Mouse (Mus musculus) left cerebral cortex, postnatal 10 days (tissue): ENCODE results near the gene Lrrc8d. TPM values are rescaled to one million over a fixed set of nuclear protein-coding genes. Genes with fewer than 3 reads are reported as not detected.

Experiments
- DNase-seq, 2 experiments: peaks; one replicate each; pipeline ENCODE4 v3.0.0; 2021 to 2022; ENCODE audit warnings: low spot score in 2 of 2, mixed read lengths in 1 of 2; ENCODE audit errors: extremely low spot score in 1 of 2
- intact Hi-C: fragments of 180-260 bp; cut with DNase I; formaldehyde crosslinking; loops from one replicate; pipeline ENCODE4 v1.15.1; 2025
- total RNA-seq, 2 experiments: library from RNA; stranded (reverse); gene quantifications; 2 replicates each; pipeline ENCODE4 v1.2.3; 2021

Lrrc8d gene
- total RNA-seq, 2 experiments from 2014 or later: 48.9 to 54.0 TPM

DNA sequence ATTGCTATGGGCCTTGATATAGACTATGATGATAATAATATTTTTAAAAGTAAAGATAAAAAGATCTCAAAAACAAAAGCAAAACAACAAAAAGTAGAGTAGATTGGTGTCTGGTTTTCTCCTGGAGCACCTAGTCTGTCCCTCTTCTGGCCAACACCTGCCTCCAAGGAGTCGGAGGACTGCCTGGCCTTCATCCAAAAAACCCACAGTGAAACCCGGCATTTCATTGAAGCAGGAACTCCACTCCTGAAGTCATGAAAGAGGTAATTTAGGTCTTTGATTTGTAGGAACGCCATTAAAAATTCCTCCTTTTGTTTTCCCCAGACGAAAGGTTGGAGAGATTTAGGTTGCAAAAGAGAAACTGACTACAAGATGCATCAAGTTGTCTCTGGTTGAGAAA is 167.7 kb downstream of the Lrrc8d start:
- intact Hi-C loops: loop anchor here (5.0 kb wide), 2 partner anchors 115 to 350 kb away; partner anchors contain the start of gene Lrrc8c

DNA sequence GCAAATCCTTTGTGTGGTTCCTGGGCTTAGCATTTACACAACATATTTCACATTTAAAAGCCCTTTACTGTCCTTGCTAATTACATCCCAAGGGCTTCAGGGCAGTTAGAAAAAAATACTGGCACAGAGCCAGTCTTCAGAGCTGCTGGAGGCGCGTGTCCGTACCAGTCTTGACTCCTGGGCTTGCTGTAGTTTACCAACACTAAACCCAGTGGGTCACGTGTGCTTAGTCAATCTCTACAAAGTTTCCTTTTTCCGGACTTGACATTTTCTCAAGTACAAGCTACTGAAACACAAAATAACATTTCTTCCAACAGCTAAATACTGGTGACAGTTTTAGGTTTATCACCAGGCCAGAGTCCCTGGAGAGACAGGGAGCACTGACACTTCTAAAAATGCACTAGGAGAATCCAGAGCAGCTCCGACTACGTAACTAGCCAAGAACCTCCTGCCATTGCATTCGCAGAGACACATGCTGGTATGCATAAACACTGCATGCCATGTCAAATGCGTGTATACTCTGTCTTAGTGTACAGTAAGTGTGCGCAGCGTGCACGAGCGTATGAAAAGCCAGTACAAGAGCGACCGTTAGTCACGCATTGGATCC is 168.2 kb downstream of the Lrrc8d start:
- no peak for DNase-seq
- intact Hi-C loops: loop anchor here (2.0 to 5.0 kb wide), 4 partner anchors 116 to 463 kb away; partner anchors contain the start of gene Lrrc8c

More for the DNA sequence above, 167.7 kb downstream of the Lrrc8d start:
- DNase-seq: no peak

DNA sequence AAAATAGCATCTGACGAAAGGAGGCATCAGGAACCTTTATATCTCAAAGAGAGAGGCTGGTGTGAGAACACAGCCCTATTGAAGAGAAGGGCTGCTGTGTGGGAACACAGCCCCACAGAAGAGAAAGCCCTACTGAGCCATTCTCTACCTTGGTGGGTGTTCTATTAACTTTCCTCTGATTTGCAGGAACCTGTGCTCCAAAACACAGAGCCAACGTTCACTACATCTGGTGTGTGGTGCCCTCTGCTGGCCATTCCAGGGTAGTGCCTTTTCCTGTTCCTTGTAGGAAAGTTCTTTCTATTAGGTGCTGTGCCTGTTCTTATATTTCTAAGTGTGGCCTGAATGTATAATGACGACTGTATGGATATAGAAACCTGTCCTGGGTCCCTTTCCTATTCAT is 168.8 kb downstream of the Lrrc8d start:
- peak; percentile 78 to 83 for DNase-seq
- intact Hi-C loops: loop anchor here (2.0 to 5.0 kb wide), 4 partner anchors 116 to 464 kb away; partner anchors contain the start of gene Lrrc8c

DNA sequence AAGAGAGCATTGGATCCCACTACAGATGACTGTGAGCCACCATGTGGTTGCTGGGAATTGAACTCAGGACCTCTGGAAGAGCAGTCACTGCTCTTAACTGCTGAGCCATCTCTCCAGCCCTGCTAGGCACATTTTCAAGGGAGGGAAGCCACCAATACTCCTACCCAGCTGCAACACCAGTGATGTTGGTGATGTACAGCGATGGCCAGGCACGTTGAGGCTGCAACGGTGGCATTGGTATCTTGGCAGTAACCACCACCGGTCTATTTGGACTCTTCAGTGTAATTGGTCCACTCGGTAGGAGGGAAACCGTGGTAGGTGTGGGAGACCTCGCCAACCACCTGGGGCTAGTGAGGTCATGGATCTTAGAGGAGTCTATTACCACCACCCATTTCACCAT is 170.0 kb downstream of the Lrrc8d start:
- intact Hi-C loops: loop anchor here (2.0 to 5.0 kb wide), 4 partner anchors 117 to 465 kb away; partner anchors contain the start of gene Lrrc8c
- no peak for DNase-seq

DNA sequence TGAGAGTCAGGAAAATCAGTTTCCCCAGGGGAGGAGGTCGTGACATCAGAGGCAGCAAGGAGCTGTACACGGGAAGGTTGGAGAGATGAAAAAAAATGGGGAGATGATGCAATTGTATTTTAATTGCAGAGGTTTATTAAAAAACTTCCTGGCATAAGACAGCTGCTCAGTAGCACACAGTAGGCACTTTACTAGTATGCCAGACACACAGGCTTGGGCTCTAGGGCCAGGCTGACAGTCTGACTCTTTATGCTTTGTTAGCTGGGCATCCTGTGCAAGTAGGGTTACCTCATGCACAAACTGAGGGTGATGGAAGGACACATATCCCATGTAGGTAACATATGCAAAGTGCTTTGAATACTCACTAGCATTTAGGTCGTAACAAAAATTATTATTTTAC is 171.4 kb downstream of the Lrrc8d start:
- intact Hi-C loops: no loop called here
- no peak for DNase-seq

DNA sequence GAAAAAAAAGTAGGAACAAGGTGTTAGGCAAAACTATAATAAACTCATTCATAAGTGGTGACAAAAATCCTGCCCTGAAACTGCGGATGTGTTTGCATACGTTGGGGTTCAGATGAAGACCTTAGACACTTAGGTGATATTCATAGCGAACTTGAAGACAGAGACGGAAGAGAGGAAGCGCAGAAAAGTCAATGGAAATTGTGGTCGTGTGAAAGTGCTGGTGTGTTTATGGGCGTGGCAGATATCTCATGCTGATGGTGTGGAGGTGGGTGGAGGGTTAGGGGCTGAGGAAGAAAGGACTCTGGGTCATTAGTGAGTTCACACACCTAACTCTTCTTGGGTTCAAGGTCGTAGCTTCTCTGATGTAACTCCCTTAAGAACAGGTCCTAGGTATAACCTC is 172.4 kb downstream of the Lrrc8d start:
- DNase-seq: no peak
- intact Hi-C loops: no loop called here

DNA sequence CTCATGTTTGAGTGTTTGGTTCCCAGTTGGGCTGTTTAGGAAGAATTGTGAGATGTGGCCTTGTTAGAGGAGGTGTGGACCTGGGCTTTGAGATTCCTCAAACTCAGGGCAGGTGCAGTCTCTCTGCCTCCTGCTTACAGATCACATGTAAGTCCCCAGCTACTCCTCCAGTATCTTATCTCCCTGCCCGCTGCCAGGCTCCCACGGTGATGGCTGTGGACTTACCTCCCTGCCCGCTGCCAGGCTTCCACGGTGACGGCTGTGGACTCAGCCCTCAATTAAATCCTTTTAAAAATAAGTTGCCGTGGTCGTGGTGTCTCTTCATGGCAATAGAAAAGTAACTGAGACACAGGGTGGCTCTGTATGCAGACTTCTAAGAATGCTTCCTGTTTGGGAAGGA is 173.1 kb downstream of the Lrrc8d start:
- no peak for DNase-seq
- intact Hi-C loops: no loop called here

DNA sequence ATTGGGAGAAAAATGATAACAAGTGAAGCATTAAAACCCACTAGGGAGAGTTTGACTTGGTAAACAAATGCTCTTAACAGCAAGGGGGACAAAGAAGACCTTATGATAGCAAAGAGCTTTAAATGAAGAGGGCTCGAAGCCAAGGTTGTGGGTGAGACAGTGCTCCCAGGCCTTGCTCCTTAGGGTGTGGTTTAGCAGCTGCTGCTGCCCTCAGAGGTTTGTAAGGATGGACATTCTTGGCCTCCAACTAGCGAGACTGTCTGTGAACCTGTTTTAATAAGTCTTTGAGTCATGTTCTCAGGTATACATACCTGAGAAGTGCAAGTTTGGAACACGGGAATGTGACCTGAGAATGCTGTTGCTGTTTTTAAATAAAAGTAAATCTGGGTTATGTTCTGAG is 174.0 kb downstream of the Lrrc8d start:
- no peak for DNase-seq
- intact Hi-C loops: no loop called here

DNA sequence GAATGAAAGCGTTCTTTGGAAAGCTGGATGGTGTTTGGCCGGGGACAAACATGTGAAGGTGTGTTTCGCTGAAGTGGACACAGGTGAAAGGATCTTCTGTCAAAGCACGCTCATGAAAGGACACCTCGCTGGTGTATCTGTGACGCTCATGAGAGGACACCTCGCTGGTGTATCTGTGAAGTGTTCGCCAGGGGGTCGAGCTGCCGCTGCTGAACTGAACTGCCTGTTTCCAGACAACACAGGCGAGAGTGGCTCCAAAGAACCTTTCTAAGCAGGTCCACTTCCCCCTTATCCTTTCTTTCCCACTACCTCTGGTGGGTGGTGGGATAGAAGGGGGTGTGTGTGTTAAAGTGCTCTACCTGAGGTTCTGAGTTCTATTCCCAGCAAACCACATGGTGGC is 174.7 kb downstream of the Lrrc8d start:
- no peak for DNase-seq
- intact Hi-C loops: no loop called here

DNA sequence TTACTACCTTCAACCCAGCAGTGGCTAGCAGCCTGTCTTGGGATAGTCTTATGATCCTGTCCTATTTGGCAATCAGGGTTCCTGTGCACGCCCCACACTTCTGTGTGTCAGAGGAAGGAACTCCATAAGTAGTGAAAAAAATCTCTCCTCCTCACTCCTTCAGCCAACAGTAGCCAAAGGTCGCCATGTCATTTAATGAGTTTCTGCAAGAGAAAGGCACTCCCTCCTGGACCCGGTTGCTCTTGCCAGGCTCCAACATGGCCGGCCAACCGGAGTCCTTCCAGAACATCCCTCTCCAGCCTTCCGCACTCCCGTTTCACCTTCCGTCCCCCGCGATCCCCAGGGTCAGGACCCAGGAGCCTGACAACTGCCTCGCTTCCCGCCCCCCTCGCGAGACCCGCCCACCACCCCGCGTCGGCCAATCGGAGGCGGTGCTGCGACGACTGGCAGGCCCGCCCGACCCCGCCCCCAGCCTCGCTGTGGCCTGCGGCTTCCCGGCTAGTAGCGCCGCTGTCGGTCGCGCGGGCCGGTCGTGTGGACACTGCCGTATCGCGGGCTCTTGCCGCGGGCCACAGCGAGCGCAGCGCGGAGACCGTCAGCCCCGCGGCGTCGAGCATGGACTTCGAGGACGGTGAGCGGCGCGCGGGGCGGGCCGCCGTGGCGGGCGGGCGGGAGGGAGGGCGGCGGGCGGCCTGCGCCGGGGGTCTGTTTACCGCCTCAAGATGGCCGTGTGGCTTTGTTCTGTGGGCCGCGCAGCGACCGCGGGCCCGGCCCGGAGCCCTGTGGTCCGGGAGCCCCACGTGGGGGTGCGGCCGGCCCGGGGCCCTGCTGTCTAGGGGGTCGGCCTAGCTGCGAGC is 176.5 kb downstream of the Lrrc8d start, which contains the start of gene Zfp326:
Gene Zfp326, plus strand, starts transcription at position 498 of the 857 bp plus-strand sequence.
- intact Hi-C loops: no loop called here

DNA sequence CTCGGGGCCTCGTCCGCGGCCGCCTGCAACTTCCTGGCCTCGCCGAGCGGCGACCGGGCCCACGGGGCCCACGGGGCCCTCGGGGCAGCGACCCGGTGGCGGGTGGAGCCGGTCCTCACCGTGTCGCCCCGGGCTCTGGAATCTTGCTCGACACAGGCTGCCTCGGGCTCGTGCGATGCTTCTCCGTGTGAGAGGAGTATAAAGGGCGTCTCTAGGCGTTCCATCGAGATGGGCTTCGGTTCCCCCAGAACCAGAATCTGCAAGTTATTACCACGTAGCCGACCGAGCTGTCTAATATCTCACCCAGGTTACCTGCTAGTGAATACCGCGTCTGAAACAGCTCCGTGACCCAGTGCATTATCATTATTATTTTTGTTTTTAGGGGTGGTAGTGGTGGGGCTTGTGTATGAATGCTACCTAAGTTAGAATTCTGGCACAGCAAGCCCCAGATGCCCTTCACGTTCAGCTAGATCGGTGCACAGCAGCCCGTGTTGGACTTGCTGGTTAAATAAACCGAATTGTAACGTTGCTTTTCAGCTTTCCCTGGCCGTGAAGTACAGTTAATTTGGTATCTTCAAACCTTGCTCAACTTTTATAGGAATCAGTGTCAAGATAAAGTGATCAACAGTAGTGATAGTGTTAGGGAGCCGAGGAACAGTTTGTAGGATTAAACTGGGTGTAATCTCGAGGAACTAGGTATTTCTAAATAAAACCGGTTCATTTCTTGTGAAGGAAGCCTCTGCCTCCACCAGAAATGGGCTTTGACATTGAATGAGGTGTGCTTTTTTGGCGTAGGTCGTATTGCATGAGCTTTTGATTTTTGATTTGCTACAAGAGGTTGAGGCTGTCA is 177.4 kb downstream of the Lrrc8d start:
- intact Hi-C loops: no loop called here
- peak in 1 of 2 experiments; percentile 49 for DNase-seq

More for the DNA sequence above, 176.5 kb downstream of the Lrrc8d start, which contains the start of gene Zfp326:
- DNase-seq: peak; percentile 71 to 96

Other genes starting within 250 kb of the Lrrc8d start
- gene Lrrc8c, start 180.6 kb upstream of the Lrrc8d start, total RNA-seq: 10 to 100 TPM; 28.4 to 34.0 TPM
- 10 to 100 TPM; 40.8 to 41.3 TPM for gene Zfp326, start 176.6 kb downstream of the Lrrc8d start, total RNA-seq